Mouse (Mus musculus) left cerebral cortex, postnatal 14 days (tissue): ENCODE results near the gene Pdzd2. TPM values are rescaled to one million over a fixed set of nuclear protein-coding genes. Genes with fewer than 3 reads are reported as not detected.

ENCODE experiments used
- DNase-seq, 2 experiments: peaks; one replicate each; pipeline ENCODE4 v3.0.0; 2021 to 2022; ENCODE audit warnings: low spot score in 2 of 2, mixed read lengths in 1 of 2
- intact Hi-C: fragments of 180-260 bp; cut with DNase I; formaldehyde crosslinking; loops from one replicate; pipeline ENCODE4 v1.15.1; 2025
- total RNA-seq, 2 experiments: library from RNA; stranded (reverse); gene quantifications; 2 replicates each; pipeline ENCODE4 v1.2.3; 2021

Pdzd2 gene
- total RNA-seq, 2 experiments from 2014 or later, result 81.5 to 91.1 TPM

DNA sequence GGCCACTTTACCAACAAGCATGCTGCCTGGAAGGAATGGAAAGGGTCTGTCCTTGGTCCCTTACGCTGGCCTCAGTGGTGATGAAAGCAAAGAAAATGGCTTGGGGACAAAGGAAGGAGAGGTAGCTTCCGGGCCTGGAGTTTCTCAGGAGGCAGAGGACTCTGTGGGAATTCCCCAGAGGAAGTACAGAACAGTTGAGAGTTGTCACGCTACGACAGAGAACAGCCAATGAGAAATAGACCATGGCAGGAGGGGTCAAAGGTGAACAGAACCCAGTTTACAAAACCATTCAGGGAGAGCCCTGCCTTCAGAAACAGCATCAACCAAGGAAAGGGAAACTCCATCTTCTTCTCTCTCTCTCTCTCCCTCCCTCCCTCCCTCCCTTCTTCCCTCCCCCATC lies 309.1 kb downstream of the Pdzd2 start:
- no peak for DNase-seq
- intact Hi-C loops, result no loop called here

DNA sequence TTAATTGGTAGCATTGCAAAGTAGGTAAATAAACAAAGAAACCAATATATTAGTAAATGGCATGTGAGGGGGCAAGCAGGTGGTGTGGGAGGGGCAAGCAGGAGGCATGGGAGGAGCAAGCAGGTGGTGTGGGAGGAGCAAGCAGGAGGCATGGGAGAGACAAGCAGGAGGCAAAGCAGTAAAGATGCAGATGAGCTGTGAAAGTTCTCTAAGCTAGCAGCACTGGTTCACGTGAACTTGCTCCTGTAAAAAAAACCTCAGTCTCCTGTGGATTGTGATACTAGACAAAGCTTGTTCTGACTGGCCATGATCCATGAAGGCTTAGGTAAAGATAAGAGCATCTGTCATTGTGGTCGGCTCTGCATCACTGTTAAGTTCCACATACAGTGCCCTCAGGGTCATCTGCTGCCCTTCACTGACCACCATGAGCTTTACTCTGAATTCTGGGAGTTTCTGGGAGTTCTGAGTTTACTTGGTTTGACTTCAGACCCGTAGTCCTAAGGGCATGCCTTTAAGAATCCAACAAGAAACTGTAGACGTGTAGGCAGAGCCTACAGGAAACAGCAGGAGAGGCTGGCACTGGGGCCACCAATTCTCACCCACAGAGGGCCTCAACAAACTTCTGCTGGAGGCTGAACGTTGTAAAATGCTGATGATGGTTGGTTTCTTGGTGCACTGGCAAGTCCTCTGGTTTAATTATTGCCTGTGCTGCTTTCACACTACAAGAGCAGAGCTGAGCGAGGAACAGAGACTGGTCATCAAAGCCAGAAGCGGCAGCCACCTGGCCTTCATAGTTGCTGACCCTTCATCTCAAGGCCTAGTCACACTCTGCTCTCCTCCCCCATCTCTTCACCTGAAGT lies 309.9 kb downstream of the Pdzd2 start:
- intact Hi-C loops, result no loop called here
- no peak for DNase-seq

DNA sequence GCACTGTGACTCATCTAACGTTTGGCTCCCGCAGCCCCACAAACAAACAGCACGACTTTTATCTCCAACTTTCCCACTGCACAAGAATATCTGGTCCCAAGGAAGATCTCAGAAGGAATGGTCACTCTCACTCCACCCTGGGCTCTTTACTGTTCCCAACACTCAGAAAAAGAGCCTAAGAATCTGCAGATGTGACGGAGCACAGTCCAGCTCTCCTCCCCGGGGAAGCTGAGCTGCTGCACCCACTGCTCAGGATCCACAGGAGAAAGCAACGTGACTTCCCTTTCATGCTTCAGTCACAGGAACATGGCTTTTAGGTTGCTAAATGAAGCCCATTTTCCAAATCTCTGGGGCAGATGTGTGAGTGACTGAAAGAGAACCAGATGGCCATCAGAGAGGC lies 311.9 kb downstream of the Pdzd2 start:
- intact Hi-C loops, result no loop called here
- DNase-seq, result no peak

DNA sequence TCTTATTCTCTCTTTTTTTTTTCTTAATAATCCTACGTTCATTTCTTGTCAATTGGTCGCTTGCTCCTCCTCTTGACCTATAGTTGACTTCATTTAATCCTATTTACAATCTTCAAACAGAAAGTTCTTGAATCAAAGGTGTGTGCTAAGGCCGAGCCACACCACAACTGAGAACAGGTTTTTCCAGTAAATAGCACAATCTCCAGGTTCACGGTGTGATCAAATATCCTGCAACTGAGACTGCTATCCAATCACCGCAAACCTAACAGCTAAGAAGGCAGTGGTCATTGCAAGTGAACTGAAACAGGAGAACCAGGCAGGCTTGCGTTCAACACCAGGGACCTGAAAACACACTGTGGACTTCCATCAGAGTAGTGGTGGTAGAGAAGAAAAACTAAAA lies 313.4 kb downstream of the Pdzd2 start:
- no peak for DNase-seq
- intact Hi-C loops, result no loop called here

DNA sequence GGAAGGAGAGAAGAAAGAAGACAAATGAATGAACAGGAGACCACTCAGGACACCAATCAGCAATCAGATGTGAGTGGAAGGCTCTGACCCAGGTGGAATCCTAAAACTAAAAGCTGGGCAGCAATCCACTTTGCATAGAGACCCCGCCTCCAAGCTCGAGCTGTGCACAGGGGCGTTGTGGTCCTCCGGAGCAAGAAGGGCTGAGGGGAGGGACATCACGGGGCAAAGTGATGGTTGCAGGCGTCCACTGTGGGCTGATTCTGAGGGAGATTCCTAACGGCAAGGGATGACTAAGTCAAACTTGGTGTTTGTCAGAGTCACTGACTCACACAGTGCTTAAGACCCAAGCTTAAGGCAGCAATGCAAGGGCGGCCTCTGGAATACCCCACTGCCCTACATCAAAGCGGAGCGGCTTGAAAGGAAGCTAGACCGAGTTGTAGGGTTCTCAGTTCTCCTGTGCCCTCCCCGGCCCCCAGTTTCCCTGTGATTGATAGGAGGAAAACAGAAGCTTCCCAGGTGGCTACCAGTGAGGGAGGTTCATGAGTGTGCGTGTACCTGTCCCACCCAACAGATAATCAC lies 314.6 kb downstream of the Pdzd2 start:
- no peak for DNase-seq
- intact Hi-C loops, result no loop called here

DNA sequence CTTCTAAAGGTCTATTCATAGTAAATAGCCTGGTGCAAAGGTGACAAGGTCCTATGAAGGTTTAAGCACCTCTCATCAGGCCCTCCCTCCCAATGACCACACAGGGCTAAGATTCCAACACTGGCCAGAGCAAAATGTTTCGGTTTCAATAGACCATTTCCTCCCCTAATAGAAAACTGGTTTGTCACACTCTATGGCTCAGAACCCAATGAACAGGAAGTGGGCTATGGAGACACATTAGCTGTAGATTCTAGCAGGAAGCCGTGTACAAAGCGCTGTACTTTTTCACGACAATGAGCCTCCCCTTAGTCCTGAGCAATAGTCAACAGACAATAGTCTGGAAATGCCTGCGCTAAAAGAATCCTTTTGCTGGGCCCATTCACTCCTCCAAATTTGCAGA lies 315.5 kb downstream of the Pdzd2 start:
- DNase-seq, result no peak
- intact Hi-C loops, result no loop called here

DNA sequence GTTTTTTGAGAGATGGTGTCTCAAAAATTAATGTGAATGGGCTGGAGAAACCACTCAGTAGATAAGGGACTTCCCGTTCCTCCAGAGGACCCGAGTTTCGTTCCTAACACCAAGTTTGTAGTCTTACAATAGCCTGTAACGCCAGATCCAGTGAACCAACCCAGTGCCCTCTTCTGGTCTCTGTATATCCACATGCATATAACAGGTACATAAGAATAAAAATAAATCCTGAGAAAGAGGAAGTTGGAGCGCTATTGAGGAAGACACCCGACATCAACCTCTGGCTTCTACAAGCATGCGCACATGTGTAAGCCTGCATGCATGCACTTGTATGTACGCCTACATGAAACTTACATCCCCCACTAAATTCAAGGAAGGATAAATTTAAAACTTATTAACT lies 318.8 kb downstream of the Pdzd2 start:
- intact Hi-C loops, result no loop called here
- no peak for DNase-seq

DNA sequence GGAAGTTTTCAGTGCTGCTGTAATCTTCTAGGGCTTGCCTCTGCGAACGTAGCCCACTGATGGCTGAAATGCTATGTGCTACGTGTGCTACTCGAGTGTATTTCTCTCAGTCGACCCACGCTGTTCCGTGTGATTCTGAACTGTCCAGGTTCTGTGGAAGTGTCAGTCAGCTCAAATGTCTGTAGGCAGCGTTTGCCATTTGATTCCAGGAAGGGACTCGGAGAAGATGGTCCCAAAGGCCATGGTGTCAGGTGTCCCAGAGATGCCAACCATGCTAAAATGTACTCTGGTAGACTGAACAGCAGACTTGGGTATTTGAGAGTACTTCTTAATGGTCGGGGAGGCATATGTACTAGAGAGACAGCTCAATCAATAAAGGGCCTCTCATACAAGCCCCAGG lies 319.3 kb downstream of the Pdzd2 start:
- DNase-seq, result no peak
- intact Hi-C loops, result no loop called here

DNA sequence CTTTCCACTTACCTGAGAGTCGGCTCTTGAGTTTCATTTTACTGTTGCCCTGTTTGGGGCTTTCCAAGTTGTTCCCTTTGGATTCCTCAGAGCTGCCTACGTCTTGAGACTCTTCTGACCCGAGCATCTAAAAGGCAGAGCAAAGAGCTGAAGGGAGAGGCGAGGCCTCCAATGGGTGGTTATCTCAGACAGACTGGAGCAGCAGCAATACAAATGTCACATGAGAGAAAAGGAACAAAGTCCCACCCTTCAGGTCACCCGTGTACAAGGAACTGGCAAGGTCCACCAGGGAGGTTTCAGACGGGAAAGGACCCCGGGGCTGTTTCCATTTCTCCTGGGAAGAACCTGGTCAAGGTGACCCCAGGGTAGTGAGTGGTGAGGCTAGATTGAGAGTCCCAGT lies 320.3 kb downstream of the Pdzd2 start:
- DNase-seq, result no peak
- intact Hi-C loops, result no loop called here

DNA sequence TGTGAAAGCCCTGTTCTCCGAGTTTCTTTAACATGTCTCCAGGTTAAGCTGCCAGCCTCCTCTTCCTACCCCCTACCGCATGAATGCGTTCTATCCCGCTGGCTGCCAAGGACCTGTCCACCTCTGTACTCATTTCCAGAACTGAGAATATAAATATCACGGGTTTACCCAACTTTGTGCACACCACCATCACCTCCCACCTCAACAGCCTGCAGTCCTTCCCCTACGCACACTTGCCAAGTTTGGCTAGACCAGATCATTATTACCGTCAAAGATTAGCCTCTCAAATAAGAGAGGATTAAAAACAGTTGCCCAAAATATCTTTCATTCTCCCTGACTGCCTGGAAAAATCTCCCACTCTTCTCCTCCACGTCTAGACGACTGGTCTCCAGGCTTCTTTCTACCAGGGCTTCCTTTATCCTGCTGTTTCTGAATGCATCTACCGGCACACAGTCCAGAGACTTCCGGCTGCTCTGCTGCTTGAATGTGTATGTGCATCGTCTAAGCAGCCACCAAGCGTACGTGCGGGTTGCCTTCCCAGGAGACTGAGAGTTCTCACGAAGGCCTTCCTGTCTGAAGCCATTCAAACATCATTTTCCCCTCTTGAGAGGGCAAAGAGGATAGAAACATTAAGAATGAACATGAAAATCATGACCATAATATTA lies 324.1 kb downstream of the Pdzd2 start:
- intact Hi-C loops, result no loop called here
- no peak for DNase-seq

DNA sequence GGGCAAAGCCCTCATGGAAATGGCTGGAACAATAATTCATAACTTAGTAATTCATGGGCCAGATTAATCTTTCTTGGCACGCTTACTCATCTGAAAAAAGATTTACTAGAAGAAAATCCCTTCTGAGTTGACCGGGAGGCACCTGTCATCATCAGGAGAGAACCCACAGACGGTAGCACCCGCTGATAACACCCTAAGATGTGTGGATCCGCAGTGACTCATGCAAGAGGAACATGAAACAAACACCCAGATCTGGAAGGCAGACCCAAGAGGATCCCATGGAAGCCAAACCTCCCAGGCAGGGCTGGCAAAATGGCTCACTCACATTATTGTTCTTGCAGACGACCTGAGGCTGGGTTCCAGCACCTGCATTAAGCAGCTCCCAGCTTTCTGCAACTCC lies 325.0 kb downstream of the Pdzd2 start:
- intact Hi-C loops, result no loop called here
- no peak for DNase-seq

DNA sequence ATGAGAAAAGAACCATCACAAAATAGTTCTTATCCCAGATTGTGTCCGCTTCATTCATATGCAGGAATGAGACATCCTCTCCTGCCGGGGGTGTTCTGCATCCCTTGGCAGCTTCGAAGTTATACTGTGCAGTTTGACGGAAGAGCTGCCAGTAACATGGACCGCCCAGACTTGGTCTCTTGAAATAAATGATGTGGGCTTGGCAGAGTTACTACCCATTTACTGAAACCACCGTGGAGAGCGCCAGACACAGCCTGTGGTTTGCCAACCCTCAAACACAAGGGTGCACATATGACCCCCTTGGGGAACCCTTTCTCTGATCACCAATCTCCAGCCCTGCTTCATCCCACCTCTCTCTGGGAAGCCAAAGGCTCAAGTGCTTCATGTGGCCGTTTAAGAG lies 331.5 kb downstream of the Pdzd2 start:
- intact Hi-C loops, result no loop called here

DNA sequence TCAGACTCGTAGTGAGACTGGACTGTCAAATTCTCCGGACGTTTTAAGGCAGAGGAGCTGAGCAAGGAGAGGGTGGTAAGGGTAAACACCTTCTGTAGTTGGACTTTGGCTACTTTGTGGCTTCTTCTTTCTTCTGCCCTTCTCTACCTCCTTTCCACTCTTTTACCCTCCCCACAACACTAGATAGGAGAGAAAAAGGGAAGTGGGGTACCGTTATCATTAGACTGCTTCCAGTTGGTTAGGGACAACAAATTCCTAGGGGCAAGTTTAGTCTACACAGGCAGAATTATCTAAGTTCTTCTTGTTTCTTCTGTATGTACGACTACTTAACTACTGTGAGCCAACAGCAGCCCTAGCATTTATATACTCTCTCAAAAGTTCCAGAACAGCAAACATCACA lies 334.1 kb downstream of the Pdzd2 start:
- intact Hi-C loops, result no loop called here
- DNase-seq, result no peak

More for the DNA sequence above, 331.5 kb downstream of the Pdzd2 start:
- peak in 1 of 2 experiments; percentile 28 for DNase-seq

DNA sequence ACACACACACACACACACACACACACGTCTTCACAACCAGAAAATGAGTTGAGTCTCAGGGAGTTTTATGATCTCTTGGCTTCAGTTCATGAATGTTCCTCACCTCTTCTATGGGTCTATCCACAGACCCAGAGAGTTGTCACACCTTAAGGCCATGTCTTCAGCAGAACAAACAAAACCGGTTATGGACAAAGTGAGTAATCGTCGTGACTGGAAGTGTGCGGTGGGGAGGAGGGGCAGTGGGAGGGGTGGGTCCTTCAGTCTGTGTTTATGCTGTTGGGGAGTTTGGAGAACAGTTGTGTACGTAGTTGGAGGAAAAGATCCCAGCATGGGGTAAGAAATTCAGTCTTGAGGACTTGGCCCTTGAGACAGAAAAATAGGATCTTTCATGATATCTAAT lies 342.7 kb downstream of the Pdzd2 start:
- DNase-seq, result no peak
- intact Hi-C loops, result no loop called here

DNA sequence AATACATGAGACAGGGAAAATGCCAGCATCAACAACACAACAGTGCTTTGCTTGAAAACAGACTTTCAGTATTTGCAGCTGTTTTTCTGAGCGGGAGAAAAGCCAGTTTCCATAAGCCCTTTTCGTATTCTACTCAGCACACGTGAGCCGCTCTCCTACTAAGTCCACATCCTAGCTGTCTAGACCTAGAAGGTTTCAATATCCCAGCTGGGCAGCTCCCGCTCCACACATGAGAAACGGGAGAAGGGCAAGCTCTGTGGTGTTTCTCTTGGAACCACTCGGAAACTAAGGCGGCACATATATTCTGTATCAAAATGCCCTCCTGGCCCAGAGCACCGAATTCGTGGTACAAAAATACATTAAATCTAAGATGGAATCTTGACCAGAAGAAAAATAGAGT lies 345.0 kb downstream of the Pdzd2 start:
- DNase-seq, result no peak
- intact Hi-C loops, result no loop called here

DNA sequence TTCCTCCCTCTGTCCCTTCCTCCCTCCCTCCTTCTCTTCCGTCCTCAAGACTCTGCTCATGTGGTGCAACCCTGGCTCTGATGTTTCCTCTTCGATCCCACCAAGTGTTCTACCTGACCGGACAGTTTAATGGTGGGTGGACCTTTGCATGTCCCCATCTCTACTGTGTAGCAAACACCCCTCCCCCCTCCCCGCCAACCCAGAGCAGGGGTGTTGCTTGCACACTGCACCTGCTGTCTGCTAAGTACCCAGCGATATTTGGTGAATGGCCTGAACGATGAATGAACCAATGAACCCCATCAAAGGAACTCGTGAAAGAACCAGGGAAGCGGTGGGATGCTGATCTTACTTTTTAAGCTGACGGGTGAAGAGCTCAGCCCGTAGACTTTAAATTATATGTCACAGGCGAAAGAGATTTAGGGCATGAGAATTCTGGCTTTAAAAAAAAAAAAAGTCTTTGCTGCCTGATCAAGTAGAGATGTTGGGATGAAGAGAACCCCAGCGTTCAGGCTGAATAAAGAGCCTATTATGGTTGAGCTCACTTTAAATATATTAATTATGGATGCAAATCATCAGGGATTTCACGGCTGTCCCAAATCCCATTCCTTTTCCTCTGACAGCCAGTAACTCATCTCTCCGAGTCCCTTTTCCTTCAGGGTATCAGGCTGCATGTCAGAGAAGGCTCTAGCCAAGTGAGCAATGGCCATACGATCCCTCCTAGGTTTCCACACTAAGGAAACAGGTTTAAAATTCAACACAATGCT lies 350.8 kb downstream of the Pdzd2 start:
- intact Hi-C loops, result no loop called here
- no peak for DNase-seq

DNA sequence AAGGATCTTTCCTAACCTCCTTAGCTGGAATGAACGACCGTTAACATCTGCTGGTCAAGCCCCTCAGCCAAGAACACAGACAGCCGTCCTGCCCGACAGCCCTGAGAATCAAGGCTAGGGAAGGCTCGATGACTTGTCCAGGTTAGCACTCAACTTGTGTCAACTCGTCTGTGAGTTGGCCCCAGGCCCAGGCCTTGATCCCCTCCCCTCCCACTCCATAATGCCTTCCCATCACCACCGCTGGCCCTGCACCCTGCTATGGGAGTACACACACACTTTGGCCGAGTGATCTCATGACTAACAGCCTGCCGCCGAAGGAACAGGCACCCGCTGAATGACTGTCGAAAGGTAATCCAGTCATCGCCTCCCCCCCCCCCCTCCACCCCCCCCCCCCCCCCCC lies 355.0 kb downstream of the Pdzd2 start:
- intact Hi-C loops, result no loop called here
- no peak for DNase-seq

DNA sequence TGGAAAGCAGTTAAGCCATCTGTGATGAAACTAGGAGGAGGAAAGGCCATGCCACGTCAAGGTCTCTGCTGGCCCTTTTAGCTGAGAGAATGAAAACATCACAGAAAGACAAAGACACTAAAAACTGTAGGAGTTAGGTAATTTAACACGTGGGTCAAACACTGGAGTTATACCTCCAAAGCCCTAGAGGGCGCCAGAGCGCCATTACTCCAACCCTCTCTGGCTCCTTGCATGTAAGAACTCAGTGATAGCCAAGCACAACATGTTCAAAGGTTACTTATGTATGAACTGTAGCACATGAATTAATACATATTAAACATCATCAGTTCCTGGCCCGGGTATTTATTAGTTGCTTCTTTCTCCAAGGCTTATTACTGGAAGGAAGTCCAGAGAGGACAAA lies 359.2 kb downstream of the Pdzd2 start:
- intact Hi-C loops, result no loop called here
- no peak for DNase-seq

DNA sequence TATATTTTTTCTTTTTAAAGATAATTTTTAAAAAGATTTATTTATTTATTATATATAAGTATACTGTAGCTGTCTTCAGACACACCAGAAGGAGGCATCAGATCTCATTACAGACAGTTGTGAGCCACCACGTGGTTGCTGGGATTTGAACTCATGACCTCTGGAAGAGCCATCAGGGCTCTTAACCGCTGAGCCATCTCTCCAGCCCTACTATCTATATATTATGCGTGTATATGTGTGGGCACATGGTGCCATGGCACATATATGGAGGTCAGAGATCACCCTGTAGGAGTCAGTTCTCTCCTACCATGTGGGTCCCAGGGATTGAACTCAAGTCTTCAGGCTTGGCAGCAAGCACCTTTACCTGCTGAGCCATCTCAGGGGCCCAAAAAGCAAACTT lies 359.7 kb downstream of the Pdzd2 start:
- intact Hi-C loops, result no loop called here
- no peak for DNase-seq

DNA sequence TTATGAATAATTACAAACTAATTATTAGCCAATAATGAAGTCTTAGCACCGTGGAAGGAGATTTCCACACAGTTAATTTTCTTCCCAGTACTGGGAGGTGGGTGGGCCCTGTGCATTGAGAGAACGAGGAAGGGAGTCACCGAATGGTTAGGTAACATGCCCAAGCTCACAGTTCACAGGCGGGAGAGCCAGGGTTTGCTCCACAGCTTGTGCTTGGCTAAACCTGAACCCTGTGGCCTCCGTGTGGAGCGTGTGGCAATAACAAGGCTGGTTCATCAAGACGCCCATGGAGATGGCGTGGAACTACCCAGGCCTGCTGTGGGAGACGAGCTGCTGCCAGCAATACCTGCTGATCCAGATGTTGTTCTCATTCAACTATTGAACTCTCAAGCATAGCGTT lies 361.9 kb downstream of the Pdzd2 start:
- DNase-seq, result no peak
- intact Hi-C loops, result loop anchor here (10.0 kb wide), 1 partner anchor 403 kb away; no protein-coding TSS in a partner anchor
